Mouse (Mus musculus): ENCODE measurements at regions not wholly inside any gene's neighbourhood (a gene's known extent, or its start where the extent isn't known, plus 50 kb on each side); places are given as distances from the start of the nearest gene placed in this dataset.

DNA sequence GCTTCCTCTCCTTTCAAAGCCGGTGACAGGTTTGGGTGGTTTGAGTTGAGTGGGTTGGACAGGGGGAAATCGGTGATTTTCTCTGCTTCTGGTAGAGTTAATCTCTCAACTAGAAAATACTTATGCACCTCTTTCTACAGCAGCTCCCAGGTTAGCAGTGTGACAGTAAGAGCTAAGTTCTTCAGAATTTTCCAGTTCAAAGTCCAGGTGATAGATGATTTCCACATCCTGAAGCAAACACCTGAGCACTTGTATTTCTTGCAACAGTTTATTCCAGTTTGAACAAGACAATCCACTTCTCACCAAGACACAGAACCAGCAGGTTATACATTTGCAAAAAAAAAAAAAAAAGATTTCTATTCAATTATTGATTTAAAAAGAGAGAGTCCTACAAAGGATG lies 104.0 kb upstream of the Nr2f2 start:
- Histone ChIP-seq H3K9ac (ENCODE audit: low read depth, low read length, severe bottlenecking) (no peak overlapping the region), H3K4me3 (replicated peaks; ENCODE audit: low read length) (no peak overlapping the region), H3K9me3 (ENCODE audit: control insufficient read depth, low read length) (no peaks in the 10 kb centered on the region), H3K27me3 (ENCODE audit: control insufficient read depth, insufficient read depth, low read length) (no peaks in the 10 kb centered on the region), H3K36me3 (ENCODE audit: control insufficient read depth, insufficient read depth, low read length) (no peaks in the 10 kb centered on the region), H3K4me2 (replicated peaks; ENCODE audit: low read depth, low read length, severe bottlenecking) (no peak overlapping the region), H3K4me1 (ENCODE audit: control insufficient read depth, insufficient read depth, low read length) (peaks cover 7% of the 10 kb centered on the region), H3K27ac (replicated peaks; ENCODE audit: low read depth, low read length) (no peak overlapping the region)
- ATAC-seq (ENCODE audit: low FRiP score, low read depth), result no peak
- WGBS, result 85% methylated on average over 2 of the region's 2 CpGs
- no peak for DNase-seq (ENCODE audit: low spot score)
- no peak for TF ChIP-seq POLR2A (IDR thresholded peaks at IDR 0.05; ENCODE audit: borderline replicate concordance, extremely low read depth, insufficient read depth, insufficient read length)

DNA sequence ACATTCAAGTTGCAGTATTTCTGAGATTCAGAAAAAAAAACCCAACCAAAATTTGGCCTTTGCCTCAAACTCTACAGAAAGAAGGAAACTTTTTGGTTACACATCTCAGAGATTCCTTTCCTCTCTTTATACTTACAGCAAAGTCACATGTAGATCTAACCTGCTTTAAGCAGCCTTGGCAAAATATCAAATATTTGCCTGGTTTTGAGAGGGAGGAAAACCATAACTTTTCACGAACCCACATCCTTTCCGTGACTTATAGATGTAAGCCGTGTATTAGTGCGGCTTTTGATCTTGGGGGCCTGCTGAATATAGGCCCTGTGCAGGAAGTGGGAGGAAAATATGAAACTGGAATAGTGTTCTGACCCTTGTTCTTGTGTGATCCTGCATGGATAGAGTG lies 95.6 kb upstream of the Nr2f2 start:
- no peak overlapping the region for H3K27ac ChIP-seq (replicated peaks; ENCODE audit: low read depth, low read length)
- no peak; the same call in 1 of the 2 replicates for ATAC-seq (ENCODE audit: low FRiP score, low read depth)
- TF ChIP-seq POLR2A (IDR thresholded peaks at IDR 0.05; ENCODE audit: borderline replicate concordance, extremely low read depth, insufficient read depth, insufficient read length), result no peak

DNA sequence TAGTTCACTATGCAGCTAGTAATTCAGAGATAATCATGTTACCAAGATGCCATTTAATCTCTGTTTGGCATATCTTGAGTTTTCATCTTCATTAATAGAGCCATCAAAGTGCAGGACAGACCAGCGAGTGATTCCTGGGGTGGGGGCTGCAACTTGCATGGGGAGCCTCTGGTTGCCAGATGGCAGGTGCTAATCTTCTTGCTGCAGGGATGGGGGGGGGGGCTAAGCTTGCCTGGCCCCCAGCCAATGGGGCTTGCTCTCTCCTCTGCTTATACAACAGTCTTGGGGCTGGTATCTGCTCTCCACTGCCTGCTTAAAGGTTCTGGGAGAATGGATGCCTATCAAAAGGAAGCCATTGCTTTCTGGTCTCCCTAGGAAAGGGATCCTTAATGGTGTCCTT lies 88.0 kb upstream of the Nr2f2 start:
- H3K4me1 ChIP-seq (ENCODE audit: control insufficient read depth, insufficient read depth, low read length), result no peaks in the 10 kb centered on the region
- H3K9ac ChIP-seq (ENCODE audit: low read depth, low read length, severe bottlenecking), result no peak overlapping the region
- no peak overlapping the region for H3K4me2 ChIP-seq (replicated peaks; ENCODE audit: low read depth, low read length, severe bottlenecking)
- TF ChIP-seq POLR2A (IDR thresholded peaks at IDR 0.05; ENCODE audit: borderline replicate concordance, extremely low read depth, insufficient read depth, insufficient read length), result no peak
- peak; percentile 23; the same call in 1 of the 2 replicates for ATAC-seq (ENCODE audit: low FRiP score, low read depth)
- no peaks in the 10 kb centered on the region for H3K36me3 ChIP-seq (ENCODE audit: control insufficient read depth, insufficient read depth, low read length)
- no peak overlapping the region for H3K27ac ChIP-seq (replicated peaks; ENCODE audit: low read depth, low read length)
- no peak overlapping the region for H3K4me3 ChIP-seq (replicated peaks; ENCODE audit: low read length)
- H3K27me3 ChIP-seq (ENCODE audit: control insufficient read depth, insufficient read depth, low read length), result no peaks in the 10 kb centered on the region
- DNase-seq (ENCODE audit: low spot score), result no peak
- H3K9me3 ChIP-seq (ENCODE audit: control insufficient read depth, low read length), result no peaks in the 10 kb centered on the region
- 40% methylated on average over 1 of the region's 1 CpGs for WGBS

More for the DNA sequence above, 95.6 kb upstream of the Nr2f2 start:
- H3K4me3 ChIP-seq (replicated peaks; ENCODE audit: low read length), result no peak overlapping the region
- no peaks in the 10 kb centered on the region for H3K27me3 ChIP-seq (ENCODE audit: control insufficient read depth, insufficient read depth, low read length)
- H3K9ac ChIP-seq (ENCODE audit: low read depth, low read length, severe bottlenecking), result no peak overlapping the region
- DNase-seq (ENCODE audit: low spot score), result peak; percentile 46
- 21% methylated on average over 4 of the region's 4 CpGs for WGBS
- no peaks in the 10 kb centered on the region for H3K9me3 ChIP-seq (ENCODE audit: control insufficient read depth, low read length)
- no peaks in the 10 kb centered on the region for H3K36me3 ChIP-seq (ENCODE audit: control insufficient read depth, insufficient read depth, low read length)
- no peak overlapping the region for H3K4me2 ChIP-seq (replicated peaks; ENCODE audit: low read depth, low read length, severe bottlenecking)
- H3K4me1 ChIP-seq (ENCODE audit: control insufficient read depth, insufficient read depth, low read length), result no peaks in the 10 kb centered on the region; the same call in 1 of the 2 replicates

DNA sequence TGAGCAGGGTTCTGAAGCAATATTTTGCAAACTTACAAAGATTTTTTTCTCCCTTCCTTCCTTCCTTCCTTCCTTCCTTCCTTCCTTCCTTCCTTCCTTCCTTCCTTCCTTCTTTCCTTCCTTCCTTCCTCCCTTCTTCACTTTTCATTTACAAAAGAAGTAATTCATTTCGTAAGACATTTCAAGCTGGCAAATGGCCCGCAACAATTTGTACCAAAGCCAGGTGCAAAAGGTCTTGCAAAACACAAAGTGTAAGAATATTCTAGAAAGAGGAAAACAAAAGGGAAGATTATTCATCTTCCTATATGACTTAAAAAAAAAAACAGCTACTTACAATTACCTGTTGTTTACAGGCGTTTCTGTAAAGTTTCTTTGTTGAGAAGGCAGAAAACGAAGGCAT lies 86.3 kb upstream of the Nr2f2 start:
- H3K4me2 ChIP-seq (replicated peaks; ENCODE audit: low read depth, low read length, severe bottlenecking), result no peak overlapping the region
- no peak overlapping the region for H3K4me3 ChIP-seq (replicated peaks; ENCODE audit: low read length)
- no peak overlapping the region for H3K9ac ChIP-seq (ENCODE audit: low read depth, low read length, severe bottlenecking)
- 79% methylated on average over 4 of the region's 4 CpGs for WGBS
- no peaks in the 10 kb centered on the region for H3K9me3 ChIP-seq (ENCODE audit: control insufficient read depth, low read length)
- H3K4me1 ChIP-seq (ENCODE audit: control insufficient read depth, insufficient read depth, low read length), result no peaks in the 10 kb centered on the region
- H3K27me3 ChIP-seq (ENCODE audit: control insufficient read depth, insufficient read depth, low read length), result no peaks in the 10 kb centered on the region
- DNase-seq (ENCODE audit: low spot score) (no peak), ATAC-seq (ENCODE audit: low FRiP score, low read depth) (no peak)
- no peak for TF ChIP-seq POLR2A (IDR thresholded peaks at IDR 0.05; ENCODE audit: borderline replicate concordance, extremely low read depth, insufficient read depth, insufficient read length)
- H3K27ac ChIP-seq (replicated peaks; ENCODE audit: low read depth, low read length), result no peak overlapping the region
- H3K36me3 ChIP-seq (ENCODE audit: control insufficient read depth, insufficient read depth, low read length), result no peaks in the 10 kb centered on the region

DNA sequence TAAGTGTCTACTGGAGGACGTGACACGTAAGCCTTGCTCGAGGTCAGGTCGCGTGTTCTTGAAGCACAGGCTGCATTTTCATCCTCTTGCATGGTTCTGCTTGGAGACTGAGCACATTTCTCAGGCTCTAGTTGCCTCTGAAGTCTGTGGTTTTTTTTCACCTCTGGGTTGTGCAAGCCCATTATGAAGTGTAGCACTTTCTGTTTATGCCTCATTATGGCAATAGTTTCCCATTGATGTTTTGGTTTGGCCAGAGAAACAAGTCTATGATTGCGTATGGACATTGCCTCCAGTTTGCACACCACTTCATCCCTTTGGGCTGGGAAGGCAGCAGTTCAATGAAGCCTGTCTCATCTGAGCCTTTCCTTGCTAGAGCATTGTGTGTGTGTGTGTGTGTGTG lies 72.4 kb upstream of the Nr2f2 start:
- H3K27me3 ChIP-seq (ENCODE audit: control insufficient read depth, insufficient read depth, low read length), result no peaks in the 10 kb centered on the region
- 94% methylated on average over 6 of the region's 6 CpGs for WGBS
- no peak for TF ChIP-seq POLR2A (IDR thresholded peaks at IDR 0.05; ENCODE audit: borderline replicate concordance, extremely low read depth, insufficient read depth, insufficient read length)
- no peak overlapping the region for H3K9ac ChIP-seq (ENCODE audit: low read depth, low read length, severe bottlenecking)
- no peaks in the 10 kb centered on the region for H3K4me1 ChIP-seq (ENCODE audit: control insufficient read depth, insufficient read depth, low read length)
- no peak overlapping the region for H3K4me3 ChIP-seq (replicated peaks; ENCODE audit: low read length)
- H3K4me2 ChIP-seq (replicated peaks; ENCODE audit: low read depth, low read length, severe bottlenecking), result no peak overlapping the region
- no peak overlapping the region for H3K27ac ChIP-seq (replicated peaks; ENCODE audit: low read depth, low read length)
- ATAC-seq (ENCODE audit: low FRiP score, low read depth), result no peak
- no peaks in the 10 kb centered on the region for H3K36me3 ChIP-seq (ENCODE audit: control insufficient read depth, insufficient read depth, low read length)
- no peaks in the 10 kb centered on the region for H3K9me3 ChIP-seq (ENCODE audit: control insufficient read depth, low read length)
- DNase-seq (ENCODE audit: low spot score), result no peak

DNA sequence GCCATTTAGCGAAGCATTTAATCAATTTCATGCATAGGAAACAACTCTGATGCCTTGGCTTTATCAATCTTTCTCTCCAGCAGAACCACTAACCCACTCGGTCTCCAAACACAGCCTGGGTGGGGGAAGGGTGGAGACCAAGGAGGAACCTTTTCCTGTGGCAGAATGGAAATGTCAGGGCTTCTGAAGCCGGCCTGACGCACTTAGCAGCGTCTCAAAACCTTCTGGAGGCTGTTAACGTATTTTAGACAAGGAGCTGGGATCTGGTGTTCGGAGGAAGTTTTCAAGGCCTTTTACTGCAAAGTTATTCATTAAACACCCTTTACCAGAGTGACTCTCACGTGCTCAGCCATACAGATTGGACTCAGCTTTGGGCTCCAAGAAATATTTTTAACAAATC lies 67.3 kb upstream of the Nr2f2 start:
- Histone ChIP-seq H3K9me3 (ENCODE audit: control insufficient read depth, low read length) (no peaks in the 10 kb centered on the region), H3K27ac (replicated peaks; ENCODE audit: low read depth, low read length) (no peak overlapping the region), H3K27me3 (ENCODE audit: control insufficient read depth, insufficient read depth, low read length) (no peaks in the 10 kb centered on the region), H3K4me3 (replicated peaks; ENCODE audit: low read length) (no peak overlapping the region), H3K36me3 (ENCODE audit: control insufficient read depth, insufficient read depth, low read length) (no peaks in the 10 kb centered on the region), H3K9ac (ENCODE audit: low read depth, low read length, severe bottlenecking) (no peak overlapping the region), H3K4me1 (ENCODE audit: control insufficient read depth, insufficient read depth, low read length) (peaks cover 6% of the 10 kb centered on the region; the same call in 1 of the 2 replicates), H3K4me2 (replicated peaks; ENCODE audit: low read depth, low read length, severe bottlenecking) (no peak overlapping the region)
- ATAC-seq (ENCODE audit: low FRiP score, low read depth) (no peak), DNase-seq (ENCODE audit: low spot score) (no peak)
- WGBS, result 26% methylated on average over 8 of the region's 8 CpGs
- no peak for TF ChIP-seq POLR2A (IDR thresholded peaks at IDR 0.05; ENCODE audit: borderline replicate concordance, extremely low read depth, insufficient read depth, insufficient read length)

All from limb, embryonic 14.5 days (tissue).